Mouse (Mus musculus): Measurements from ENCODE around the gene Tm7sf3. TPM values are rescaled to one million over a fixed set of nuclear protein-coding genes. Genes with fewer than 3 reads are reported as not detected.

Gene Tm7sf3
- polyA plus RNA-seq (2015; fragmentation: Nextera tagmentation; extraction: Ambion mirVana), result 29.8 and 30.1 TPM in 2 replicates

- peaks cover 8% of the 10 kb centered on the region for H3K4me1 ChIP-seq (replicated peaks)
- peak within 1 kb of the TSS; percentile 70 for H3K4me2 ChIP-seq
- H3K27me3 ChIP-seq, result no peaks in the 10 kb centered on the region
- H3K9ac ChIP-seq, result peak within 1 kb of the TSS; percentile 90
- peak; percentile 98 for ATAC-seq (ENCODE audit: low FRiP score)
- H3K27ac ChIP-seq, result peak within 1 kb of the TSS; percentile 89
- no peaks in the 10 kb centered on the region for H3K9me3 ChIP-seq
- H3K4me3 ChIP-seq, result peak within 1 kb of the TSS; percentile 82
- H3K36me3 ChIP-seq, result no peaks in the 10 kb centered on the region
- under 1% methylated on average over 60 of the region's 60 CpGs for WGBS
Measured at GRCm38 (mm10) chr6:146642276-146643183, at the start of gene Tm7sf3, which contains the start of gene Med21. Gene Tm7sf3 (minus strand): TSS chr6:146642824. Gene Med21 (plus strand): TSS chr6:146642547.

- H3K4me3 ChIP-seq, result no peak overlapping the region
- WGBS, result 75% methylated on average over 5 of the region's 5 CpGs
- no peaks in the 10 kb centered on the region; the same call in 1 of the 2 replicates for H3K9me3 ChIP-seq
- H3K36me3 ChIP-seq, result no peaks in the 10 kb centered on the region
- H3K27me3 ChIP-seq, result no peaks in the 10 kb centered on the region
- no peak for ATAC-seq (ENCODE audit: low FRiP score)
- H3K27ac ChIP-seq, result no peak overlapping the region
- no peaks in the 10 kb centered on the region for H3K4me1 ChIP-seq (replicated peaks)
- H3K9ac ChIP-seq, result no peak overlapping the region
- no peak overlapping the region for H3K4me2 ChIP-seq
Measured at GRCm38 (mm10) chr6:146688861-146689260, 46.2 kb upstream of the Tm7sf3 start.

- Histone ChIP-seq H3K9ac (no peak overlapping the region), H3K9me3 (no peaks in the 10 kb centered on the region; the same call in 1 of the 2 replicates), H3K4me3 (no peak overlapping the region), H3K27ac (no peak overlapping the region), H3K4me1 (replicated peaks) (no peaks in the 10 kb centered on the region), H3K4me2 (no peak overlapping the region), H3K27me3 (no peaks in the 10 kb centered on the region), H3K36me3 (no peaks in the 10 kb centered on the region)
- no peak for ATAC-seq (ENCODE audit: low FRiP score)
- 90% methylated on average over 7 of the region's 7 CpGs for WGBS
Measured at GRCm38 (mm10) chr6:146688010-146688409, 45.4 kb upstream of the Tm7sf3 start.

GRCm38 (mm10) chr6:146686463-146687196 is 44.0 kb upstream of the Tm7sf3 start:
- Histone ChIP-seq H3K9me3 (no peaks in the 10 kb centered on the region; the same call in 1 of the 2 replicates), H3K27me3 (no peaks in the 10 kb centered on the region), H3K4me3 (no peak overlapping the region), H3K9ac (no peak overlapping the region), H3K27ac (no peak overlapping the region), H3K36me3 (no peaks in the 10 kb centered on the region), H3K4me2 (no peak overlapping the region), H3K4me1 (replicated peaks) (no peaks in the 10 kb centered on the region)
- 95% methylated on average over 5 of the region's 5 CpGs for WGBS
- no peak for ATAC-seq (ENCODE audit: low FRiP score)

GRCm38 (mm10) chr6:146685781-146686308 is 43.2 kb upstream of the Tm7sf3 start:
- H3K4me2 ChIP-seq, result no peak overlapping the region
- no peaks in the 10 kb centered on the region for H3K36me3 ChIP-seq
- no peak for ATAC-seq (ENCODE audit: low FRiP score)
- H3K9ac ChIP-seq, result no peak overlapping the region
- H3K4me1 ChIP-seq (replicated peaks), result no peaks in the 10 kb centered on the region
- no peaks in the 10 kb centered on the region; the same call in 1 of the 2 replicates for H3K9me3 ChIP-seq
- WGBS, result 83% methylated on average over 17 of the region's 17 CpGs
- H3K27ac ChIP-seq, result no peak overlapping the region
- no peak overlapping the region for H3K4me3 ChIP-seq
- H3K27me3 ChIP-seq, result no peaks in the 10 kb centered on the region

- ATAC-seq (ENCODE audit: low FRiP score), result no peak
- no peak overlapping the region for H3K4me2 ChIP-seq
- WGBS, result 76% methylated on average over 4 of the region's 4 CpGs
- H3K36me3 ChIP-seq, result no peaks in the 10 kb centered on the region
- H3K9me3 ChIP-seq, result no peaks in the 10 kb centered on the region
- no peak overlapping the region for H3K9ac ChIP-seq
- H3K4me3 ChIP-seq, result no peak overlapping the region
- H3K27ac ChIP-seq, result no peak overlapping the region
- no peaks in the 10 kb centered on the region for H3K4me1 ChIP-seq (replicated peaks)
- H3K27me3 ChIP-seq, result no peaks in the 10 kb centered on the region
Measured at GRCm38 (mm10) chr6:146683881-146684280, 41.3 kb upstream of the Tm7sf3 start.

GRCm38 (mm10) chr6:146678136-146679070 is 35.8 kb upstream of the Tm7sf3 start:
- no peaks in the 10 kb centered on the region for H3K9me3 ChIP-seq
- WGBS, result 82% methylated on average over 10 of the region's 10 CpGs
- no peaks in the 10 kb centered on the region for H3K4me1 ChIP-seq (replicated peaks)
- no peaks in the 10 kb centered on the region for H3K36me3 ChIP-seq
- no peak overlapping the region for H3K4me2 ChIP-seq
- no peaks in the 10 kb centered on the region for H3K27me3 ChIP-seq
- H3K4me3 ChIP-seq, result no peak overlapping the region
- H3K9ac ChIP-seq, result no peak overlapping the region
- ATAC-seq (ENCODE audit: low FRiP score), result no peak
- H3K27ac ChIP-seq, result no peak overlapping the region

- Histone ChIP-seq H3K4me1 (replicated peaks) (no peaks in the 10 kb centered on the region), H3K9ac (no peak overlapping the region), H3K4me3 (no peak overlapping the region), H3K27ac (no peak overlapping the region), H3K36me3 (no peaks in the 10 kb centered on the region), H3K9me3 (no peaks in the 10 kb centered on the region), H3K27me3 (no peaks in the 10 kb centered on the region), H3K4me2 (no peak overlapping the region)
- no peak for ATAC-seq (ENCODE audit: low FRiP score)
- 89% methylated on average over 10 of the region's 10 CpGs for WGBS
Measured at GRCm38 (mm10) chr6:146676904-146677303, 34.3 kb upstream of the Tm7sf3 start.

- Histone ChIP-seq H3K9me3 (peaks cover 5% of the 10 kb centered on the region; the same call in 1 of the 2 replicates), H3K4me3 (no peak overlapping the region), H3K27me3 (no peaks in the 10 kb centered on the region), H3K4me1 (replicated peaks) (no peaks in the 10 kb centered on the region), H3K4me2 (no peak overlapping the region), H3K9ac (no peak overlapping the region), H3K36me3 (no peaks in the 10 kb centered on the region), H3K27ac (no peak overlapping the region)
- no peak for ATAC-seq (ENCODE audit: low FRiP score)
- 88% methylated on average over 4 of the region's 4 CpGs for WGBS
Measured at GRCm38 (mm10) chr6:146674881-146675536, 32.4 kb upstream of the Tm7sf3 start.

- H3K9ac ChIP-seq, result no peak overlapping the region
- no peak overlapping the region for H3K4me2 ChIP-seq
- H3K9me3 ChIP-seq, result peaks cover 5% of the 10 kb centered on the region; the same call in 1 of the 2 replicates
- 86% methylated on average over 8 of the region's 8 CpGs for WGBS
- H3K4me1 ChIP-seq (replicated peaks), result no peaks in the 10 kb centered on the region
- no peak overlapping the region for H3K4me3 ChIP-seq
- ATAC-seq (ENCODE audit: low FRiP score), result no peak
- H3K27ac ChIP-seq, result no peak overlapping the region
- no peaks in the 10 kb centered on the region for H3K27me3 ChIP-seq
- no peaks in the 10 kb centered on the region for H3K36me3 ChIP-seq
Measured at GRCm38 (mm10) chr6:146674420-146674819, 31.8 kb upstream of the Tm7sf3 start.

- Histone ChIP-seq H3K27me3 (no peaks in the 10 kb centered on the region), H3K9ac (no peak overlapping the region), H3K4me2 (no peak overlapping the region), H3K27ac (no peak overlapping the region), H3K4me1 (replicated peaks) (no peaks in the 10 kb centered on the region), H3K9me3 (peaks cover 5% of the 10 kb centered on the region; the same call in 1 of the 2 replicates), H3K4me3 (no peak overlapping the region), H3K36me3 (no peaks in the 10 kb centered on the region)
- 79% methylated on average over 4 of the region's 4 CpGs for WGBS
- no peak for ATAC-seq (ENCODE audit: low FRiP score)
Measured at GRCm38 (mm10) chr6:146673696-146674095, 31.1 kb upstream of the Tm7sf3 start.
